ENCODE assay signal across 14 mouse cellular contexts in genomic region chr6:100482572-100482971, GRCm38 (mm10).
DNase-seq lines count a peak whose midpoint lies in the region; ATAC-seq lines count a peak whose summit lies in the region.
"Had no signal": no experiment of that assay in that cellular context is flagged by ENCODE, and none has a peak within 500 bp of the region (broad histone marks: within the 10 kb centered on the region; RNA-seq: fewer than 3 reads in every experiment).

No protein-coding gene starts in this region.

- no peak for DNase-seq in heart, adult 9 months (ENCODE audit: low spot score in 2 of 2)
- DNase-seq in midbrain, embryonic 11.5 days (ENCODE audit: low spot score, missing footprints) = peak; percentile 53
- no peak for DNase-seq in thymus, postnatal 10 days (ENCODE audit: low spot score in 2 of 2)
- DNase-seq: cerebellum, adult 18-20 months; kidney, adult 8-10 months; right cerebral cortex, postnatal 25 days had no signal

- no peak for ATAC-seq in heart, embryonic 16.5 days (replicated peaks; ENCODE audit: extremely low read depth, insufficient read depth, low FRiP score)
- ATAC-seq in midbrain, embryonic 11.5 days (ENCODE audit: low FRiP score) = no peak
- ATAC-seq in midbrain, embryonic 13.5 days = no peak
- no peak for ATAC-seq in embryonic facial prominence, embryonic 13.5 days (ENCODE audit: insufficient number of reproducible peaks, insufficient read depth, low FRiP score, low TSS enrichment, low read depth)
- ATAC-seq in cerebellum, adult (ENCODE audit: insufficient number of reproducible peaks, low FRiP score, low TSS enrichment) = no peak
- ATAC-seq: forebrain, embryonic 14.5 days; midbrain, embryonic 16.5 days had no signal

- H3K4me1 ChIP-seq in heart, embryonic 16.5 days (ENCODE audit: control insufficient read depth, insufficient read depth, low read length) = peaks cover 24% of the 10 kb centered on the region
- no peaks in the 10 kb centered on the region for H3K4me1 ChIP-seq in midbrain, embryonic 11.5 days (ENCODE audit: control insufficient read depth, insufficient read depth, low read length)
- H3K4me1 ChIP-seq in midbrain, embryonic 13.5 days (replicated peaks) = 0 out of 2 replicates have a peak, but pooled peaks cover 4% of the 10 kb centered on the region
- peaks cover 40% of the 10 kb centered on the region for H3K4me1 ChIP-seq in embryonic facial prominence, embryonic 13.5 days

- no peak overlapping the region for H3K9ac ChIP-seq in heart, embryonic 16.5 days (ENCODE audit: low read length)
- no peak overlapping the region for H3K9ac ChIP-seq in midbrain, embryonic 11.5 days (ENCODE audit: low read length)
- H3K9ac ChIP-seq in midbrain, embryonic 13.5 days (replicated peaks) = no peak overlapping the region
- H3K9ac ChIP-seq in embryonic facial prominence, embryonic 13.5 days = no peak overlapping the region
- H3K9ac ChIP-seq: hindbrain, embryonic 15.5 days; lung, embryonic 15.5 days had no signal

- WGBS in heart, embryonic 16.5 days = 33% methylated on average over 7 of the region's 7 CpGs
- WGBS in midbrain, embryonic 11.5 days = 34% methylated on average over 7 of the region's 7 CpGs
- WGBS in midbrain, embryonic 13.5 days = 23% methylated on average over 7 of the region's 7 CpGs
- WGBS in embryonic facial prominence, embryonic 13.5 days = 8% methylated on average over 7 of the region's 7 CpGs

- H3K27ac ChIP-seq in heart, embryonic 16.5 days (ENCODE audit: low read length) = no peak overlapping the region
- no peak overlapping the region for H3K27ac ChIP-seq in midbrain, embryonic 11.5 days (ENCODE audit: low read depth, low read length)
- H3K27ac ChIP-seq in midbrain, embryonic 13.5 days = no peak overlapping the region
- H3K27ac ChIP-seq in embryonic facial prominence, embryonic 13.5 days = peak overlapping the region; percentile 84
- H3K27ac ChIP-seq: hindbrain, embryonic 15.5 days; lung, embryonic 15.5 days had no signal

- peaks cover 12% of the 10 kb centered on the region for H3K9me3 ChIP-seq in heart, embryonic 16.5 days (replicated peaks; ENCODE audit: control insufficient read depth, low read length)
- H3K9me3 ChIP-seq in midbrain, embryonic 11.5 days (ENCODE audit: control insufficient read depth, low read length) = peaks cover 5% of the 10 kb centered on the region; the same call in 1 of the 2 replicates
- peaks cover 12% of the 10 kb centered on the region; the same call in 1 of the 2 replicates for H3K9me3 ChIP-seq in midbrain, embryonic 13.5 days
- peaks cover 15% of the 10 kb centered on the region for H3K9me3 ChIP-seq in embryonic facial prominence, embryonic 13.5 days
- H3K9me3 ChIP-seq: lung, embryonic 15.5 days had no signal

- H3K27me3 ChIP-seq in heart, embryonic 16.5 days (ENCODE audit: control insufficient read depth, insufficient read depth, low read length) = peaks cover 6% of the 10 kb centered on the region; the same call in 1 of the 2 replicates
- no peaks in the 10 kb centered on the region; the same call in 1 of the 2 replicates for H3K27me3 ChIP-seq in midbrain, embryonic 11.5 days (ENCODE audit: control insufficient read depth, insufficient read depth, low read length)
- H3K27me3 ChIP-seq in midbrain, embryonic 13.5 days = peaks cover 15% of the 10 kb centered on the region
- no peaks in the 10 kb centered on the region for H3K27me3 ChIP-seq in embryonic facial prominence, embryonic 13.5 days
- H3K27me3 ChIP-seq: lung, embryonic 15.5 days had no signal

- H3K36me3 ChIP-seq in heart, embryonic 16.5 days (ENCODE audit: control insufficient read depth, insufficient read depth) = no peaks in the 10 kb centered on the region; the same call in 1 of the 2 replicates
- no peaks in the 10 kb centered on the region for H3K36me3 ChIP-seq in midbrain, embryonic 11.5 days (ENCODE audit: control insufficient read depth, insufficient read depth, low read length)
- H3K36me3 ChIP-seq in midbrain, embryonic 13.5 days = no peaks in the 10 kb centered on the region
- H3K36me3 ChIP-seq in embryonic facial prominence, embryonic 13.5 days = no peaks in the 10 kb centered on the region
- H3K36me3 ChIP-seq: hindbrain, embryonic 15.5 days; lung, embryonic 15.5 days had no signal

- H3K4me2 ChIP-seq in heart, embryonic 16.5 days (ENCODE audit: low read depth, low read length) = peak overlapping the region; percentile 56
- H3K4me2 ChIP-seq in midbrain, embryonic 11.5 days = no peak overlapping the region
- H3K4me2 ChIP-seq in midbrain, embryonic 13.5 days (replicated peaks) = no peak overlapping the region
- H3K4me2 ChIP-seq in embryonic facial prominence, embryonic 13.5 days = peak overlapping the region; percentile 41; the same call in 1 of the 2 replicates
- H3K4me2 ChIP-seq: hindbrain, embryonic 15.5 days had no signal

- no peak overlapping the region for H3K4me3 ChIP-seq in heart, embryonic 16.5 days (ENCODE audit: low read length)
- no peak overlapping the region for H3K4me3 ChIP-seq in midbrain, embryonic 11.5 days (ENCODE audit: low read depth, low read length)
- H3K4me3 ChIP-seq in midbrain, embryonic 13.5 days (replicated peaks) = no peak overlapping the region
- H3K4me3 ChIP-seq in embryonic facial prominence, embryonic 13.5 days = no peak overlapping the region
- H3K4me3 ChIP-seq: hindbrain, embryonic 15.5 days; lung, embryonic 15.5 days had no signal

Comparison
In these comparisons a context has a peak if more than half of its experiments do, and no peak if none do; other contexts are left out.
1. H3K4me2 ChIP-seq: peak in heart, embryonic 16.5 days (single experiment) and embryonic facial prominence, embryonic 13.5 days (single experiment); none in midbrain, embryonic 11.5 days (single experiment) and midbrain, embryonic 13.5 days (single experiment).